Mouse (Mus musculus) C2C12 (cell line): ENCODE data around the gene Aff3. TPM values are rescaled to one million over a fixed set of nuclear protein-coding genes. Genes with fewer than 3 reads are reported as not detected.

Experiments used
- H3K27me3 ChIP-seq: one replicate; pipeline ENCODE4 v1.6.1; 2011; ENCODE audit not compliant: control insufficient read depth, insufficient read depth, insufficient read length
- H3K36me3 ChIP-seq: one replicate; pipeline ENCODE4 v1.6.1; 2011; ENCODE audit not compliant: control insufficient read depth, insufficient read depth
- H3K4me3 ChIP-seq: one replicate; pipeline ENCODE4 v1.5.1; 2011; ENCODE audit warnings: mild to moderate bottlenecking, control low read depth; ENCODE audit not compliant: poor library complexity, insufficient read depth, severe bottlenecking
- H3K79me2 ChIP-seq: one replicate; pipeline ENCODE4 v1.6.1; 2011; ENCODE audit not compliant: control insufficient read depth, insufficient read depth
- H3K79me3 ChIP-seq: one replicate; pipeline ENCODE4 v1.6.1; 2011; ENCODE audit warnings: low read depth, control low read depth
- H3ac ChIP-seq: one replicate; pipeline ENCODE3; 2011; ENCODE audit warnings: low read depth; ENCODE audit not compliant: control insufficient read depth, insufficient read length
- CEBPB ChIP-seq: IDR thresholded peaks from one replicate; pipeline ENCODE4 v1.6.1; 2011; ENCODE audit warnings: low read depth, mild to moderate bottlenecking, control low read depth, moderate library complexity
- CTCF ChIP-seq: IDR thresholded peaks from one replicate; pipeline ENCODE4 v1.5.1; 2011; ENCODE audit not compliant: control insufficient read depth, insufficient read depth, insufficient read length
- FOSL1 ChIP-seq: IDR thresholded peaks from one replicate; pipeline ENCODE4 v1.8.0; 2011; ENCODE audit warnings: mild to moderate bottlenecking, low read length; ENCODE audit not compliant: poor library complexity, insufficient read depth, severe bottlenecking
- MAX ChIP-seq: IDR thresholded peaks from one replicate; pipeline ENCODE4 v1.6.1; 2011; ENCODE audit warnings: mild to moderate bottlenecking, control low read depth
- MYOD1 ChIP-seq: IDR thresholded peaks from one replicate; pipeline ENCODE4 v1.6.1; 2011; ENCODE audit warnings: low read depth; ENCODE audit not compliant: control insufficient read depth, insufficient read length
- MYOG ChIP-seq: IDR thresholded peaks from one replicate; pipeline ENCODE4 v1.6.1; 2011; ENCODE audit not compliant: control insufficient read depth, insufficient read length; ENCODE audit errors: extremely low read depth
- USF1 ChIP-seq: IDR thresholded peaks from one replicate; pipeline ENCODE4 v1.6.1; 2011; ENCODE audit warnings: low read depth, mild to moderate bottlenecking, control low read depth, moderate library complexity
- polyA plus RNA-seq: library from polyadenylated mRNA; unstranded; fragments of >200 nt; fragmentation: generic; extraction: Trizol; gene quantifications from one replicate; pipeline ENCODE4 v1.2.1, GENCODE M21; 2012; ENCODE audit warnings: missing spikeins

Gene Aff3
- polyA plus RNA-seq, 1 experiment = not detected

DNA sequence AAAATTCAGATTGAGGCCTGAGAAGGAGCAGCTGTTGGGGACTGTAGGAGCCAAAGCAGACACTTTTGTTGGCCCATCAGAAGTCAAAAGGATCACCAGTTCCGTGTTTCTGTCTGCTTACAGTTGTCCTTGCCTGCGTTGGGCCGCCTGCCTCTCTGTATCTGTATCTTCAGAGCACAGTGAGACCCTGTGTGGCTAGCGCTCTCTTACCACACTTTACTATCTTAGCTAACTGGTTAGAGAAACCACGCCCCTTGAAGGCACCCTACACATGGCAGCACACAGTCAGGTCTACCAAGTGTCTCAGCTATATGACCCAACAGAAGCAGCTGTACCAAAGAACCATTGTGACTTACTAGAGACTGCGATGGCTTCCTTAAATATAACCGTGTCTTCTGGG is 30.7 kb downstream of the Aff3 start:
- Histone ChIP-seq H3ac (no peak overlapping the region), H3K27me3 (peaks cover 9% of the 10 kb centered on the region), H3K79me3 (no peaks in the 10 kb centered on the region), H3K36me3 (no peaks in the 10 kb centered on the region), H3K79me2 (no peaks in the 10 kb centered on the region), H3K4me3 (no peak overlapping the region)
- no peak for TF ChIP-seq MYOD1
- TF ChIP-seq CEBPB = no peak
- TF ChIP-seq MAX = no peak
- TF ChIP-seq MYOG = no peak
- TF ChIP-seq USF1 = no peak
- TF ChIP-seq CTCF = no peak
- TF ChIP-seq FOSL1 = no peak

DNA sequence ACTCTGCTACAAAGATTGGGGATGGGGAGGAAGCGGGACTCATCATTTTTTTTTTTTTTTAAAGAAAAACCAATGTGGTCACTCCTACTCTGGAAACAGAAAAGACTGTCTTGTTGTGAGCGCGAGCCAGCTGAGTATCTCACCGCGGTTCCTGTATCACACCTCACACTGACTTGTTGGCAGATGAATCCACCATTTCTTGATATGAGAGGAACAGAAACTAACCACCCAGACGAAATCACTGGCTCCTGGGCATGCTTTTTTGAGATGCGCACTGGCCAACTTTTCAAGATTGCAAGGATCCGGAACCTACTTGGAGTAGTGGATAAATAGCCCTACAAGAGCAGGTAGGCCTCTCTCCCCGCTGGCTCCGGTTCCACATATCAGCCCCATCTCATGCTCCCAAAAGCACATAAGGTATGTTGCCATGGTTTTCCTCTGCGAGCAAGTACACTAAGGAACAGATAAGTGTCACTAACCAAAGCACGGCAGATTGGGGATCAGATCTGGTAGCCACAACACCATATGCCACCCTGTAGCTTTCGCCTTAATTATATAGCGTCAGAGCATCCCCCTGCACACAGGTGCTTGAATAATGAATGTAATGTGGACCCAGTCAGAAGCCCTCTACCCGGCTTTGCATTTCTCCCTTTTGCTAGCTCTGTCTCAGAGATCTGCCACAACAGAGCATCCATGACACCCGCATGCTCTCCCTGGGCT is 32.1 kb downstream of the Aff3 start:
- H3K36me3 ChIP-seq = no peaks in the 10 kb centered on the region
- H3K4me3 ChIP-seq = no peak overlapping the region
- no peak overlapping the region for H3ac ChIP-seq

DNA sequence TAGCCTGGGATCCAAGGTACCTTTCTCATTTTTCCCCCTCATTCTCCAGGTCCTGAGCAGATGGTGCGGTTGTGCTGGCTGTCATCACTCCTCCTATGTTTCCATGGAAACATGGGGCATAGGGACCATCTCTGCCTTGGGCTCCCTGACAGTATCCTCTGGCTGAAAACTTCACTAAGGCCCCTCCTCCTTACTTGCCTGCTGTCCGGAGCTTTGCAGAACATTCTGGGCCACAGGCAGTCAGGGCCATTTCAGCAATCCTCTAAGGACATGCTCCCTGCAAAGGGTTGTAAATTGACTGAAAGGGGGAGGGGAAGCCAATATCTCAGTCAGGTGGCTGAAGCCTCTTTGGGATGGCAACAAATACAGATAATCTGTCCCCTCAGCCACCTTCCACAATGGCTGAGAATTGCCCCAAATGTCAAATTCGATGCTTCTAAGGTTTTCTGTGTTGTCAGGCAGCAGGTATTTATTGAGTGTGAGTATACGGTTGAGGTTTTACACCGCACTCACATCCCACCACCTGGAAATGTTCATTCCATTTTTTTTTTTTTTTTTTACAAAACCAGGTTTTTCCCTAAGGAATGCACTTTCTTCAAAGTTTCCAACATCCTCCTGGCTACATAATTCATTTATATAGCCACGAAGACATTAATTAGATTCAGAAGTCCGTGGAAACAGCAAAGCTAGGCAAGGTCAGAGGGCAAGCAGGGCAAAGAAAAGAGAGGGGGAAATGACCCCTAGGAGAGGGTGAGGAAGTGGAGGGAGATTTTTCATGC is 33.1 kb downstream of the Aff3 start:
- Histone ChIP-seq H3K27me3 (peaks cover 21% of the 10 kb centered on the region), H3ac (no peak overlapping the region), H3K36me3 (no peaks in the 10 kb centered on the region), H3K79me3 (no peaks in the 10 kb centered on the region), H3K4me3 (no peak overlapping the region), H3K79me2 (no peaks in the 10 kb centered on the region)
- TF ChIP-seq USF1 = no peak
- TF ChIP-seq CTCF = no peak
- no peak for TF ChIP-seq MYOD1
- TF ChIP-seq MAX = no peak
- no peak for TF ChIP-seq CEBPB
- no peak for TF ChIP-seq MYOG
- no peak for TF ChIP-seq FOSL1

More for the DNA sequence above, 32.1 kb downstream of the Aff3 start:
- no peaks in the 10 kb centered on the region for H3K79me2 ChIP-seq
- peaks cover 14% of the 10 kb centered on the region for H3K27me3 ChIP-seq
- H3K79me3 ChIP-seq = no peaks in the 10 kb centered on the region
- no peak for TF ChIP-seq MYOD1
- TF ChIP-seq MYOG = no peak
- TF ChIP-seq FOSL1 = no peak
- no peak for TF ChIP-seq CTCF
- no peak for TF ChIP-seq MAX
- no peak for TF ChIP-seq CEBPB

DNA sequence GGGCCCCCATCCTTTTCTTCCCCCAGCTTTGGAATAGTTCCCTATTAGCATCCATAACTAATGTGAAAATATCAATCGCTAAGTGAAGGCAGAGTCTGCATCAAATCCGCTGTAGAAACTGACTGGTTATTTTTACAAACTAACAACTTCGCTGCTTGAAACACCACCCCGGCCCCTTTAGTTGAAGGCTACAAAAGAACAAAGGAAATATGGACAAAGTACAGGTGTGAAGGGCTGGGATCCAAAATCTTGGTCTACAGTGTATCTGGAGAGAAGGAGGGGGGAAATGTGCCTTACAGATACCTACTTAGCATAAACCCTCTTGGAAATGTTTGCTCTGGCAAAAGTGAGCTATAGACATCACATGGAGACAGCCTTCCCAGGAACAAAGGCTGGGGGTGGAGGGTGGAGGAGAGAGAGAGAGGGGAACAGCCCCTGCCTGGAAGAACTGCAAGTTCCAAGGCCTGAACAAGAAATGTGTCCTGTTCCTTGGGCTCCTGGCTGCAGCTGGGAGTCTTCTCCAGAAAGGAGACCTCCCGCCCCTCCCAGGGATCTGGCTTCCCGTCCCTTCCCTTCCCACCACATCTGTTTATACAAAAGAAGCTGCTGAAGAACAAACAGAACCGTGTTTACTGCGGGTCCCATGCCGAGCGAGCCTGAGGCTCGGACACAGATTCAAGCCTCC is 35.7 kb downstream of the Aff3 start:
- no peaks in the 10 kb centered on the region for H3K79me2 ChIP-seq
- H3K4me3 ChIP-seq = no peak overlapping the region
- no peaks in the 10 kb centered on the region for H3K36me3 ChIP-seq
- no peaks in the 10 kb centered on the region for H3K79me3 ChIP-seq
- H3ac ChIP-seq = no peak overlapping the region
- peaks cover 27% of the 10 kb centered on the region for H3K27me3 ChIP-seq
- TF ChIP-seq CEBPB (no peak), MAX (no peak), FOSL1 (no peak), MYOD1 (no peak), CTCF (no peak), USF1 (no peak), MYOG (no peak)

DNA sequence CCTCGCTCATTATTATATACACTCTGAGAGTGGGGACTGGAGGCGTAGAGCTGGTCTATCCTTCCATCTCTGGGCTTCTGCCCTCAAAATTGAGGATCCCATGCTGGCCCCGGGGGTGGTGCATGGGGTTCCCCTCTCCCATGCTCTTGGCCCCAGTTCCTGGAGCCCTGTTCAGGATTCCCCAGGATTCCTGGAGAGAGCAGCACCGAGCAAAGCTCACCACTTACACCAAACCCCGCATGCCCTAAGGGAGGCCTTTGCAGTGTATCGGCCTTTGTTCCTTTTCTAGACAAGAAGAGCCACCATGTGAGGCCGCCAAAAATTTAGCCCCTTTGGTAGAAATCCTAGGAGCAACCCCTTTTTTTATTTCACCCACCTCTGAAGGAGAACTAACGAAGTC is 36.3 kb downstream of the Aff3 start:
- Histone ChIP-seq H3ac (no peak overlapping the region), H3K79me3 (no peaks in the 10 kb centered on the region), H3K4me3 (no peak overlapping the region), H3K79me2 (no peaks in the 10 kb centered on the region), H3K27me3 (peaks cover 26% of the 10 kb centered on the region), H3K36me3 (no peaks in the 10 kb centered on the region)
- TF ChIP-seq MYOD1 = no peak
- TF ChIP-seq CTCF = no peak
- no peak for TF ChIP-seq FOSL1
- no peak for TF ChIP-seq MYOG
- TF ChIP-seq MAX = no peak
- no peak for TF ChIP-seq CEBPB
- TF ChIP-seq USF1 = no peak
